Mouse (Mus musculus): ENCODE measurements around the gene Klhl15. TPM values are rescaled to one million over a fixed set of nuclear protein-coding genes. Genes with fewer than 3 reads are reported as not detected.

Klhl15 gene
- 7.8 and 9.1 TPM in 2 replicates for polyA plus RNA-seq (2015; fragmentation: Nextera tagmentation; extraction: Ambion mirVana)

GRCm38 (mm10) chrX:94234532-94235189 is at the start of gene Klhl15:
TSS of gene Klhl15 (plus strand) at chrX:94234599.

GRCm38 (mm10) chrX:94212597-94213321 is 21.6 kb upstream of the Klhl15 start, which contains the start of gene Eif2s3x:
TSS of gene Eif2s3x (minus strand) at chrX:94212862.

Small RNA genes within 50 kb of the gene (microRNA-seq; reads per million reads assigned to microRNA genes)
- gene Mir7673 = not detected

Other genes starting within 250 kb of the Klhl15 start
- gene Zfx, start 110.9 kb upstream of the Klhl15 start, polyA plus RNA-seq (2015; fragmentation: Nextera tagmentation; extraction: Ambion mirVana) = 17.4 and 22.4 TPM in 2 replicates
- gene Eif2s3x, start 21.7 kb upstream of the Klhl15 start, polyA plus RNA-seq (2015; fragmentation: Nextera tagmentation; extraction: Ambion mirVana) = 45.3 and 48.8 TPM in 2 replicates
- 0.13 and 0.36 TPM in 2 replicates for gene Fam90a1b, start 132.2 kb downstream of the Klhl15 start, polyA plus RNA-seq (2015; fragmentation: Nextera tagmentation; extraction: Ambion mirVana)
- gene Apoo, start 132.5 kb downstream of the Klhl15 start, polyA plus RNA-seq (2015; fragmentation: Nextera tagmentation; extraction: Ambion mirVana) = 153 and 175 TPM in 2 replicates

All from neural tube, postnatal 0 days (tissue).